Mouse (Mus musculus) lung, postnatal 36 days (tissue): Measurements from ENCODE around the gene Prrx2.
A peak's percentile ranks its signal among the peaks of the same experiment; 100 is the strongest.

ENCODE experiments used
- DNase-seq: peaks from one replicate; pipeline ENCODE4 v3.0.0; 2022; ENCODE audit warnings: mixed read lengths

Gene Prrx2

GRCm38 (mm10) chr2:30872669-30873068 is 37.9 kb downstream of the Prrx2 start:
- DNase-seq = no peak

GRCm38 (mm10) chr2:30874445-30874844 is 39.7 kb downstream of the Prrx2 start:
- DNase-seq = no peak

- DNase-seq = no peak
These were observed 40.3 kb downstream of the Prrx2 start for GRCm38 (mm10) chr2:30875096-30875495.

- no peak for DNase-seq
These were observed 41.1 kb downstream of the Prrx2 start for GRCm38 (mm10) chr2:30875621-30876432.

- no peak for DNase-seq
These were observed 44.7 kb downstream of the Prrx2 start for GRCm38 (mm10) chr2:30879481-30879880.

- no peak for DNase-seq
These were observed 46.4 kb downstream of the Prrx2 start for GRCm38 (mm10) chr2:30881215-30881614.

DNA sequence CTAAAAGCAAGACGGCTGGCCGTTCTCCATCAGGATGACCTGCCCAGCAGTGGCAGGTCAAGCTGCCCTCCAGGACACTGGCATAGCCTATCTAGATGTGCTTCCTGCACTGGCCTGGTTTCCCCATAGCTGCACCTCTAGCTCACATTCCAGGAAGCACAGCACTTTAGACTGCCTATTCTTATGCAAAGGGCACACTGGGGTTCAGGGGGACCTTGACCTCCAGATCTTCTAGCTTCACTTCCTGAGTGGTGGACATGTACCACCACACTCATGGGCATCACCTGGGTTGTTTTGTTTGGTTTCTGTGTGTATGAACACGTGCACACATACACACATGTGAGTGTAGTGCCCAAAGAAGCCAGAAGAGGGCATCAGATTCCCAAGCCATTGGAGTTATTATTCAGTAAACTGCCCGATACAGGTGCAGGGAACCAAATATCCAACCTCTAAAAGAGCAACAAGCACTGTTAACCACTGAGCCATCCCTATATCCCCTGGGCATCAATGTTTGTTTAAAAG is 50.1 kb downstream of the Prrx2 start:
- no peak for DNase-seq

DNA sequence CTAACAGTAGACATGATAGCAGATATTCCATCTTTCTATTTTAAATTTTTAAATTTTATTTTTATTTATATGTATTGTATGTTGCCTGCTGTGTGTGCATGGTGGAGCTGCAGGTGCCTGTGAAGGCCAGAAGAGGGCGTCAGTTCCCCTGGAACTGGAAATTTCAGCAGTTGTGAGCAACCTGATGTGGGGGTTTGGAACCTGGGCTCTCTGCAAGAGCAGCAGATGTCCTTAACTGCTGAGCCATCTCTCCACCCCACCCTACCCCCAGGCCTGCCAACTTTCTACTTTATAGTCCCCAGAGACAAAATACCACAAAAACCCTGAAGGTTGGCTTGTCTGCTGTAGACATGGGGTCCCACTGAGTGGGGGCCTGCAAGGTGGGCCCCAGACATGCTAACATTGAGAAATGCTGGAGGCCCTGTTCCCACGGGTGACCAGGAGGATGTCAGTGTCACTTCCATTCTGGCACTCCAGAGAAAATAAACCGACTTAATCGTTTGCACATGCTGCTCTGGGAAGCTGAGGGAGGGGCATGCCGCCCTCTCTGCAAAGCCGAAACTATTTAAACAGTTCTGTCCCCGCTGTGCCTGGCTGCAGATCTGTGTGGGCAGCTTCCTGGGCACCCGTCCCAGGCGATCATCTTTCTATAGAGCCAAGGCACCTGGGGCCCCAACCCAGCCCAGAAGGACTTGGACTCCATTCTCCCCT is 50.8 kb downstream of the Prrx2 start:
- DNase-seq = no peak

GRCm38 (mm10) chr2:30891002-30891401 is 56.2 kb downstream of the Prrx2 start:
- peak; percentile 68 for DNase-seq

- peak; percentile 34 for DNase-seq
These were observed 58.6 kb downstream of the Prrx2 start for GRCm38 (mm10) chr2:30893399-30893798.

DNA sequence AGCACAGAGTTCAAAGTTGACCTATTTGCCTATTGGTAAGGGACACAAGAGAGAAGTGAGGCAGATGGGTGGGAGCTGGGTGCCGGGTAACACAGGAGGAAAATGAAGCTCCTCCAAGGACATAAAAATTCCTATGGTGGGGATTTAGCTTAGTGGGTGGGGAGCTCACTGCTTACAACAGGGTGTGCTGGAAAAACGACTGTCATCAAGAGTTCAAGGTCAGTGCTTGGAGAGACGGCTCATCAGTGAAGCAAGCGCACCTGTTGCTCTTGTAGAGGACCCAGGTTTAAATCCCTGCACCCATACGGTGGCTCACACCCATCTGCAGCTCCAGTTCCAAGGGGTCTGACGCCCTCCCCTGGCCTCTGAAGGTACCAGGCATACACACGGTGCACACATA is 59.2 kb downstream of the Prrx2 start:
- DNase-seq = no peak

DNA sequence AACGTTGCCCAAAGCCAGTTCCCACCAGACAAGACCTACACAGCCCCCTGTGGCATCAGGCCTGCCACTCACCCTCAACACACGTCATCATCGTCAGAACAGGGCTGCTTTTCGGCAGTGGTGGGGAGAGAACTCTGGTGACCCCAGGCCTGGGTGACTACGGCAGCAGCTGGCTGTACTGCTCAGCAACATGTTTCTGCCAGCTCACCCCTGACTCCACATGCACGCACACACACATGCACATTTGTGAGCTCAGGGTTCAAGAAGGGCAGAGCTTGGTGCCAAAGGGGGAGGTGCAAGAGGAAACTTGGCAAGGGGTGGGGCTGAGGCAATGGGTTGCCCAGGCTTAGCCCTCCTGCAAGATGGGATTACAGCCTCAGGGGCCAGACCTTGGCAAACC is 62.5 kb downstream of the Prrx2 start:
- DNase-seq = peak; percentile 32

DNA sequence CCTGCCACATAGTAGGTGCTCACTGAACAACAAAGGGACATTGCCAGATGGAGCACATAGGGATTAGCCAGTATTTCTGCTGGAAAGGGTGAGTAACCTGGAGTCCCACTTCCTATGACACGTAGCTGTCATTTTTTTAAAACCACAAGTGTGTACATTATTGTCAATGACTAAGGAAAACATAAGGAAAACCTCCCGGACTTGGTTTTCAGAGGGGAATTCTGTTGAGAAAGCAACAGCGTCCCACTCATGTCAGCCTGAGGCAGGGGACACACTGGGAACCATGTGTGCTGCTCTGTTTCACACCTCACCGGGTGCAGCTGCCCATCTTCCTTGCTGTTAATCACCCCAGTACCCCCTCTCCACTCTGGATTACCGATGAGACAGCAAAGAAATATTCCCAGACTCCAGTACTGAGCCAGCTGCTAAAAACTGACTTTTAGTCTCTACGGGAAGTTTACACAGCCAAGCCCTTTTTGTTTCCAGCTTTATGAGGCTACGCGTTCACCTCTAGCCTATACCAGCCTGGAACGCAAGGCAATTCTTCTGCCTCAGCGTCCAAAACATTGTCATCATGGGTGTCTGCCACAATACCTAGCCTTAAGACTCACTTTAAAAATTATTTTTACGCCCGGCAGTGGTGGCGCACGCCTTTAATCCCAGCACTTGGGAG is 64.8 kb downstream of the Prrx2 start:
- DNase-seq = no peak

DNA sequence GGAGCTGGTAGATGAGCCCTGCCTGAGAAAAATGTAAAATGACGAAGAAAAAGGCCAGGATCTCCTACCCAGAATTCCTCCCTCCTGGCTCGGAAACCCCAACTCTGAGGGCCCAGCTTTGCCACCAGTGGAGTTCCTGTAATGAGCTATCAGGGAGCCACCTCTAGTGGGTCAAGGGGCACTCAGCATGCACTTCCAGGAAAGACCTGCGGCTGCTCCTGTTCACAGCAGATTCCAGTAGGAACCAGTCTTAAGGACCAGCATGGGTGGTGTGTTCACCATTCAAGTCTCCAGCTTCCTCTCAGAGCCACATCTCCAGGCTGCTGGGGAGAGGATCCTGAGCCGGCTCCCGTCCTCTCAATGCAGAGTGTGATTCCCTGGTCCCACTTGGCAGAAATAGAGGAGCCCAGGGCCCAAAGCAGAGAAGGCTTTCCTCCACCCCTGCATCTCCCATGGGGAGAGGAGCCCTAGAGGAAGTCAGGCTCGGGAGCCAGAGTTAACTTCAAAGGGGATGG is 66.9 kb downstream of the Prrx2 start:
- peak; percentile 70 for DNase-seq

DNA sequence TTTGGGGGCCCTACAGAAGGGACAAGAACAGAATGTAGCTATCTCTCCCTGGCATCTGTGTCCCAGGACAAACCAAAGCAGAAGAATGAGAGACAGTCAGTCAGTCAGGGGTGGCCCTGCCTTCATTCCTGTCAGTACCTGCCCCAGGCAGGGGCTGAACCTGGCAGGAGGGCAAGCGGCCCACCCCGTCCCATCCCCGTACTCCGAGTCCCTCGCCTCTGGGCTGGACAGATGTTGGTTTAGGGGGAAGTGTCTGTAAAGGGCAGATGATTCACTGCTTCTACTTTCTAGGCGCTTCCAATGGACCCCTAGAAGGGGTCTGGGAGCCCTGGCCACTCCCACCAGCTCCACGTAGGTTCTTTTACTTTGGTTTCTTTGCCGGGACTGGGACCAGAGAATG is 67.5 kb downstream of the Prrx2 start:
- DNase-seq = no peak

GRCm38 (mm10) chr2:30902726-30903722 is 68.3 kb downstream of the Prrx2 start:
- no peak for DNase-seq

DNA sequence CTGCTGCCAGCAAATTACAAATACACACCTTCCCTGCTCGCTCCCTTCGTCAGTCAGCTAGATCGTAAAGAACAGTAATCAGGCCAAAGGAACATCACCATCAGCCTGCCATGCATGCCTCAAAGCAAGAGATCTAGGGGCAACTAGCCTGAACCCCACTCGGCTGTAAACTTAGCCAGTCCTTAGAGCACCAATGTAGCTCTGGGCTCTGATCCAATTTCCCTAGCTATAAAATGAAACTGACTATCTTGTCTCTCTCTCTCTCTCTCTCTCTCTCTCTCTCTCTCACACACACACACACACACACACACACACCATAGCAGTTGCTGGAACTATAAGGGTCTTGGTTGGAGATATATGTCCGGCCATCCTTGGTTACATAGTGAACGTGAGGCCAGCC is 69.5 kb downstream of the Prrx2 start:
- no peak for DNase-seq

GRCm38 (mm10) chr2:30904991-30905390 is 70.2 kb downstream of the Prrx2 start:
- no peak for DNase-seq

DNA sequence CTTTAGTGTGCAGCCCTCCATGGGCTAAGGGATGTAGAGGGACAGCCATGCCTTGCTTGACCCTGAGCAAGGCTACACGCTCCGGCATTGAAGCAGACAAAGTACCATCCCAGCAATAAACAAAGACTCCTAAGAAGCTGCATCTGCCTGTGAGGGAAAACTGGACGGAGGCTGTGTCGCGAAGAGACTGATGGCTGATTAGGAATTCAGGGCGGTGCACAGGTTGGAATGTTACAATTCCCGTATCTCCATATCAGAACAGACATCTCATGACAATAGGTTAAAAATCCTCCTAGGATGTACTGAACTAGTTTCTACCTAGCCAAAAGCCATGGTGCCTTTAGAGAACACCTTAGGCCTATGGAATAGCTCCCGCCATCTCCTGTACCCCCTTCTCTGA is 71.1 kb downstream of the Prrx2 start:
- no peak for DNase-seq

DNA sequence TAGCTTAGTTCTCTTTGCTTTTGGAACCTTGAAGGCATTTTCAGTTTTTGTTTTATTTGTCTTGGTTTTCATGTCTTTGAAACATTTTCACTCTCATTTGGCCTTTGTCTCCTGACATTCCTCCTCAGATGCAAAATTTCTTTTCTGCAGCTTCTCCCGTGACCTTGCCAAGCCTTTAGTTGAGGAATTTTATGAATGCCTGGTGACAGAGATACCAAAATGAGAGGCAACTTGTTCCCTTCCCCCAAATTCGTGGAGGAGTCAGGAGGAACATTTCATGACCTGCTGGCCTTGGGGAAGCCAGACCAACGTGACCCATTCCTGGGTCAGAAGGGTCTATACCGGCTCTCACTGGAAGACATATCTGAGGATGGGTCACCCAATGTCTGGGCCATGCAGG is 71.9 kb downstream of the Prrx2 start:
- DNase-seq = no peak

DNA sequence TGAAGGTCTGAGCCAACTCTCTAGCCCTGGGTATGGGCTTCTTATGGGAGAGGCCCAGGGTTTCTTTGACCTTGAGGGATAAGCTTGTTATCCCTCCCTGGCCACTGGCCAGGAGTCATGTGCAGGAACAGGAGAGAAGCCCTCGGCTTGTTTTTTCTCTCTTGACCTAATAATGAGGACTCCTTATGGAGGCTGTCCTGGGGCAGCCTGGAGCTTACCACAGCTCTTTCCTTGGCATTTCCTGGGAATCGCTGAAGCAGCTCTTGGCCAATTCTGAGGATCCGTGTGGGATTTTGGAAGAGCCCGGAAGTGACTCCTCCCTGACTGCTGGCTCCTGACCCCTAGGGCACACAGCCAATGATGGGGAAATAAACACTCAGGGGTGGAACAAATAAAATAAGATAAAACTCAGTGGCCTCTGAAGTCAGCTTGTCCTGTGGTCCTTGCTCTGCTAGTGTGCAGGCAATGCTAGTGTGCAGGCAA is 77.6 kb downstream of the Prrx2 start:
- peak; percentile 88 for DNase-seq

GRCm38 (mm10) chr2:30913022-30913421 is 78.2 kb downstream of the Prrx2 start:
- no peak for DNase-seq
